Mouse (Mus musculus): ENCODE measurements at regions not wholly inside any gene's neighbourhood (a gene's known extent, or its start where the extent isn't known, plus 50 kb on each side); places are given as distances from the start of the nearest gene placed in this dataset.

- Histone ChIP-seq H3K79me2 (replicated peaks; ENCODE audit: control insufficient read depth, extremely low read depth, insufficient read depth, poor library complexity, severe bottlenecking) (no peaks in the 10 kb centered on the region), H3K9ac (ENCODE audit: insufficient read depth, low read depth) (no peak overlapping the region), H3K4me3 (replicated peaks in 1 of 3; ENCODE audit: low read depth in 2 of 3, low read length in 2 of 3, poor library complexity in 1 of 3) (no peak overlapping the region), H3K27ac (ENCODE audit: insufficient read depth, low read depth) (no peak overlapping the region), H3K27me3 (replicated peaks) (no peaks in the 10 kb centered on the region), H3K36me3 (replicated peaks in 1 of 2; ENCODE audit: control insufficient read depth in 1 of 2, insufficient read depth in 1 of 2, low read length in 1 of 2) (no peaks in the 10 kb centered on the region), H3K9me3 (replicated peaks; ENCODE audit: low read length) (no peaks in the 10 kb centered on the region), H3K4me1 (ENCODE audit: control insufficient read depth in 1 of 2, insufficient read depth in 2 of 2) (peaks cover 28 to 41% of the 10 kb centered on the region in 2 experiments), H3K4me2 (ENCODE audit: insufficient read depth, low read depth, poor library complexity, severe bottlenecking) (no peak overlapping the region)
- DNase-seq (ENCODE audit: extremely low read depth), result no peak
- in situ Hi-C loops (cut with MboI; ENCODE audit: low pct_ligation_motif_present, low pct_unique_long_range_greater_than_20kb, low sequenced_read_pairs), result loop anchor here (5.0 to 10.0 kb wide), 2 partner anchors 54 to 358 kb away; no protein-coding TSS in a partner anchor
- dilution Hi-C loops (cut with MboI; ENCODE audit: extremely low pct_ligation_motif_present, extremely low pct_unique_long_range_greater_than_20kb, low sequenced_read_pairs), result no loop called here
- TF ChIP-seq ELF1 (IDR thresholded peaks at IDR 0.05; ENCODE audit: low read depth, low read length), result no peak
Observed at GRCm38 (mm10) chr11:43353030-43353429, 73.0 kb downstream of the Pttg1 start.

GRCm38 (mm10) chr11:43351818-43352217 lies 74.2 kb downstream of the Pttg1 start:
- peak; percentile 71; the same call in 1 of the 2 replicates for TF ChIP-seq MXI1 (IDR thresholded peaks at IDR 0.05; ENCODE audit: low read depth, low read length)
- TF ChIP-seq GABPA (IDR thresholded peaks at IDR 0.05; ENCODE audit: insufficient replicate concordance, low read depth, low read length), result no peak
- TF ChIP-seq ELF1 (IDR thresholded peaks at IDR 0.05; ENCODE audit: low read depth, low read length), result peak; percentile 50; the same call in 1 of the 2 replicates
- TF ChIP-seq EP300 (IDR thresholded peaks at IDR 0.05; ENCODE audit: low read length), result peak; percentile 59
- no peak for TF ChIP-seq POLR2AphosphoS2 (IDR thresholded peaks at IDR 0.05; ENCODE audit: low read depth, low read length)
- TF ChIP-seq KAT2A (IDR thresholded peaks at IDR 0.05; ENCODE audit: insufficient replicate concordance, low read length), result no peak
- peak; percentile 81 for TF ChIP-seq IRF4 (IDR thresholded peaks at IDR 0.05; ENCODE audit: low read depth, low read length)
- Histone ChIP-seq H3K27me3 (replicated peaks) (no peaks in the 10 kb centered on the region), H3K79me2 (replicated peaks; ENCODE audit: control insufficient read depth, extremely low read depth, insufficient read depth, poor library complexity, severe bottlenecking) (no peaks in the 10 kb centered on the region), H3K9me3 (replicated peaks; ENCODE audit: low read length) (no peaks in the 10 kb centered on the region), H3K4me1 (ENCODE audit: control insufficient read depth in 1 of 2, insufficient read depth in 2 of 2) (peaks cover 25 to 32% of the 10 kb centered on the region in 2 experiments; a peak in 3 of 4 replicates), H3K27ac (ENCODE audit: insufficient read depth, low read depth) (no peak overlapping the region), H3K9ac (ENCODE audit: insufficient read depth, low read depth) (no peak overlapping the region), H3K4me3 (replicated peaks in 1 of 3; ENCODE audit: low read depth in 2 of 3, low read length in 2 of 3, poor library complexity in 1 of 3) (no peak overlapping the region), H3K36me3 (replicated peaks in 1 of 2; ENCODE audit: control insufficient read depth in 1 of 2, insufficient read depth in 1 of 2, low read length in 1 of 2) (no peaks in the 10 kb centered on the region), H3K4me2 (ENCODE audit: insufficient read depth, low read depth, poor library complexity, severe bottlenecking) (no peak overlapping the region)
- in situ Hi-C loops (cut with MboI; ENCODE audit: low pct_ligation_motif_present, low pct_unique_long_range_greater_than_20kb, low sequenced_read_pairs), result loop anchor here (5.0 to 10.0 kb wide), 2 partner anchors 55 to 357 kb away; no protein-coding TSS in a partner anchor
- dilution Hi-C loops (cut with MboI; ENCODE audit: extremely low pct_ligation_motif_present, extremely low pct_unique_long_range_greater_than_20kb, low sequenced_read_pairs), result no loop called here
- DNase-seq (ENCODE audit: extremely low read depth), result peak; percentile 93

- no peak for TF ChIP-seq ZKSCAN1 (IDR thresholded peaks at IDR 0.05; ENCODE audit: borderline replicate concordance, low read depth, low read length)
- TF ChIP-seq JUND (conservative IDR thresholded peaks at IDR 0.05; ENCODE audit: low read depth, low read length), result no peak
- no peak for TF ChIP-seq BHLHE40 (IDR thresholded peaks at IDR 0.05; ENCODE audit: low read depth, low read length)
- no peak for TF ChIP-seq POLR2A (IDR thresholded peaks at IDR 0.05; ENCODE audit: low read depth, low read length)
- TF ChIP-seq MAFK (IDR thresholded peaks at IDR 0.05; ENCODE audit: insufficient replicate concordance, low read length), result no peak
- no peak for TF ChIP-seq RAD21 (IDR thresholded peaks at IDR 0.05; ENCODE audit: low read depth, low read length)
- no peak for TF ChIP-seq EP300 (IDR thresholded peaks at IDR 0.05; ENCODE audit: low read length)
- TF ChIP-seq HCFC1 (IDR thresholded peaks at IDR 0.05; ENCODE audit: low read depth, low read length), result no peak
- no peak for TF ChIP-seq ZC3H11A (IDR thresholded peaks at IDR 0.05; ENCODE audit: low read depth, low read length)
- TF ChIP-seq CTCF (conservative IDR thresholded peaks at IDR 0.05 in 1 of 2, IDR thresholded peaks at IDR 0.05 in 1 of 2; ENCODE audit: low read depth in 2 of 2, low read length in 2 of 2), result no peak
- TF ChIP-seq MAX (IDR thresholded peaks at IDR 0.05; ENCODE audit: low read length), result no peak
- no peak for TF ChIP-seq JUN (IDR thresholded peaks at IDR 0.05; ENCODE audit: insufficient read depth, low read depth, low read length)
- no peak for TF ChIP-seq RCOR1 (conservative IDR thresholded peaks at IDR 0.05; ENCODE audit: low read depth, low read length)
- no peak for TF ChIP-seq IRF4 (IDR thresholded peaks at IDR 0.05; ENCODE audit: low read depth, low read length)
- no peak for TF ChIP-seq NELFE (IDR thresholded peaks at IDR 0.05; ENCODE audit: low read depth, low read length)
- no peak for TF ChIP-seq UBTF (IDR thresholded peaks at IDR 0.05; ENCODE audit: low read depth, low read length)
- TF ChIP-seq ETS1 (conservative IDR thresholded peaks at IDR 0.05; ENCODE audit: low read depth, low read length), result no peak
- TF ChIP-seq CHD1 (IDR thresholded peaks at IDR 0.05; ENCODE audit: low read depth, low read length), result no peak
- TF ChIP-seq TCF12 (IDR thresholded peaks at IDR 0.05; ENCODE audit: low read depth, low read length), result no peak
- Histone ChIP-seq H3K27ac (ENCODE audit: insufficient read depth, low read depth) (no peak overlapping the region), H3K9me3 (replicated peaks; ENCODE audit: low read length) (no peaks in the 10 kb centered on the region), H3K9ac (ENCODE audit: insufficient read depth, low read depth) (no peak overlapping the region), H3K79me2 (replicated peaks; ENCODE audit: control insufficient read depth, extremely low read depth, insufficient read depth, poor library complexity, severe bottlenecking) (no peaks in the 10 kb centered on the region), H3K4me1 (ENCODE audit: control insufficient read depth in 1 of 2, insufficient read depth in 2 of 2) (peaks cover 25 to 32% of the 10 kb centered on the region in 2 experiments; a peak in 3 of 4 replicates), H3K4me3 (replicated peaks in 1 of 3; ENCODE audit: low read depth in 2 of 3, low read length in 2 of 3, poor library complexity in 1 of 3) (no peak overlapping the region), H3K36me3 (replicated peaks in 1 of 2; ENCODE audit: control insufficient read depth in 1 of 2, insufficient read depth in 1 of 2, low read length in 1 of 2) (no peaks in the 10 kb centered on the region), H3K4me2 (ENCODE audit: insufficient read depth, low read depth, poor library complexity, severe bottlenecking) (no peak overlapping the region), H3K27me3 (replicated peaks) (no peaks in the 10 kb centered on the region)
- DNase-seq (ENCODE audit: extremely low read depth), result no peak
- in situ Hi-C loops (cut with MboI; ENCODE audit: low pct_ligation_motif_present, low pct_unique_long_range_greater_than_20kb, low sequenced_read_pairs) (loop anchor here (5.0 to 10.0 kb wide), 2 partner anchors 56 to 357 kb away; no protein-coding TSS in a partner anchor), dilution Hi-C loops (cut with MboI; ENCODE audit: extremely low pct_ligation_motif_present, extremely low pct_unique_long_range_greater_than_20kb, low sequenced_read_pairs) (no loop called here)
Observed at GRCm38 (mm10) chr11:43351348-43351747, 74.7 kb downstream of the Pttg1 start.
